Mouse (Mus musculus): ENCODE measurements around the gene Pigz.

DNA sequence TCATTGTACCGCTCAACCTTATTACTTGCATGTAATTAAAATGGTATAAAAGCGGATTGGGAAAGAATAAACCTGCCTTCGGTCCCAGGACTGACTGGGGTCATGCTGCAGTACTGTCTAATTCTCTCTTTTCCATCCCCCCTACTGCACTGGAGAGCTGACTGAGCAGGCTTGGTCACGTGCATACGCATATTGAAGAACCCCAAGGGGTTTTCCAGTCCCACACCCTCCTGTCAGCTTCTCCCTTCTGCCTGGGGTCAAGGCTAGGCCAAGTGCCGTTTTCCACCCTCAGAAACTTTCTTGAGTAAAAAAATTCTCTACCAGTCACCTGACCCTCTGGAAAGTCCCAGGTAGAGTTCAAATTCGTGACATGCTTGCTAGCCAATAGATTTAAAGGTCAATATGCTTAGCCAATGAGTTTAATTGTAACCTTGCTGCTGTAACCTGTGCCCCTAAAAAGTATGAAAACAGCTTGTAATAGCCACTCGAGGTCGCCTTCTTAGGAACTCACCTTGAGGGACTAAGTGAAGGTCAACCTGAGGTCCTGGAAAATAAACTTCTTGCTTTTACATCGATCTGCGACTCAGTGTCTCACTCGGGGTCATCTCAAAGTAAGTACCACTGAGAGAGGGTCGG, 7.0 kb upstream of the Pigz start:
- no peak for TF ChIP-seq CTCF (IDR thresholded peaks at IDR 0.05; ENCODE audit: control insufficient read depth, insufficient read depth, insufficient replicate concordance, low read depth, low read length)
- TF ChIP-seq POLR2A (IDR thresholded peaks at IDR 0.05; ENCODE audit: control insufficient read depth, low read depth, low read length): no peak
